Mouse (Mus musculus) intestine, embryonic 14.5 days (tissue): ENCODE data around the gene Gse1. TPM values are rescaled to one million over a fixed set of nuclear protein-coding genes. Genes with fewer than 3 reads are reported as not detected.

Experiments
- ATAC-seq: fragments of 200-750 bp; cut with Nextera tagmentation; replicated peaks from 2 replicates; pipeline ENCODE4 v1.8.0; 2017; ENCODE audit warnings: low read depth, moderate number of reproducible peaks, moderate TSS enrichment, moderate library complexity; ENCODE audit not compliant: low FRiP score, low TSS enrichment
- DNase-seq: peaks from one replicate; pipeline ENCODE4 v3.0.0-alpha.2; 2018; ENCODE audit warnings: low spot score
- H3K27ac ChIP-seq: fragments of 300-500 bp; sonication (generic); 2 replicates; pipeline ENCODE4 v1.5.1; 2014; ENCODE audit warnings: low read depth, mild to moderate bottlenecking, control low read depth
- H3K27me3 ChIP-seq: fragments of 300-500 bp; sonication (generic); replicated peaks from 2 replicates; pipeline ENCODE4 v1.6.1; 2014; ENCODE audit warnings: low read length, control low read depth; ENCODE audit not compliant: control insufficient read depth, insufficient read depth
- H3K36me3 ChIP-seq: fragments of 300-500 bp; sonication (generic); 2 replicates; pipeline ENCODE4 v1.6.1; 2014; ENCODE audit warnings: low read length, control low read depth; ENCODE audit not compliant: control insufficient read depth, insufficient read depth
- H3K4me1 ChIP-seq: fragments of 300-500 bp; sonication (generic); replicated peaks from 2 replicates; pipeline ENCODE4 v1.6.1; 2014; ENCODE audit warnings: low read length, control low read depth, mixed read lengths; ENCODE audit not compliant: control insufficient read depth, insufficient read depth
- H3K4me2 ChIP-seq: fragments of 300-500 bp; sonication (generic); 2 replicates; pipeline ENCODE4 v1.6.1; 2014; ENCODE audit warnings: low read length
- H3K4me3 ChIP-seq: fragments of 300-500 bp; sonication (generic); 2 replicates; pipeline ENCODE4 v1.5.1; 2014; ENCODE audit warnings: low read depth, low read length, control low read depth, mixed read lengths
- H3K9ac ChIP-seq: fragments of 300-500 bp; sonication (generic); 2 replicates; pipeline ENCODE4 v1.6.1; 2014; ENCODE audit warnings: mild to moderate bottlenecking, low read length
- H3K9me3 ChIP-seq: fragments of 300-500 bp; sonication (generic); 2 replicates; pipeline ENCODE4 v1.6.1; 2016; ENCODE audit warnings: low read length, control low read depth; ENCODE audit not compliant: control insufficient read depth
- WGBS: fragments of 180-500 bp; shearing (Covaris S2); extraction: QIAGEN DNeasy Blood & Tissue Kit; methylation state at CpG from one replicate; pipeline ENCODE4 v1.1.7; 2014; 5-methylcytosine and 5-hydroxymethylcytosine counted together
- polyA plus RNA-seq: library from polyadenylated mRNA; unstranded; fragments of >200 nt; fragmentation: Nextera tagmentation; extraction: Ambion mirVana; gene quantifications from 2 replicates; pipeline ENCODE4 v1.2.1, GENCODE M21; 2014

The Gse1 gene
- polyA plus RNA-seq, 1 experiment from 2014 or later = 13.3 TPM

DNA sequence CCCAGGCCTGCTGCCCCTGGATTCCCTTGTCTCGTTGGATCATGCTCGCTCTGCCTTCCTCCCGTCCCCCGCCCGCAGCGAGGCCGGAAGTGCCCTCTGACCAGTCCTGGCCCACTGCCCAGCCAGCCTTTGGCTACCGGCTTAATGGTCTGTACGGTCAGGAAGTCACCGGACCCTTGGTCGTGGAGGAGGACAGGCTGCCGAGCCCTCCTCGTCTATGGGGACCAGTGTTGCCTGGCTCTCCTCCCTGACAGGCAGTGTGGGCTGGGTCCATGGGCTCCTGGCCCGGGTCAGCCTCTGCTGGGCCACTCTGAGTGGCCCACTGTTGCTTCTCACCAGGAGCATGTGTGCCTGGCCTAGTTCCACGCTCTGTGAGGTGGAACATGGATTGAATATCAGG lies 266.6 kb downstream of the Gse1 start:
- no peaks in the 10 kb centered on the region for H3K36me3 ChIP-seq
- no peaks in the 10 kb centered on the region for H3K9me3 ChIP-seq
- peak overlapping the region; percentile 3; the same call in 1 of the 2 replicates for H3K4me2 ChIP-seq
- 0 out of 2 replicates have a peak, but pooled peaks cover 3% of the 10 kb centered on the region for H3K27me3 ChIP-seq
- ATAC-seq (no peak), DNase-seq (peak; percentile 57)
- 39% methylated on average over 15 of the region's 15 CpGs for WGBS
- no peak overlapping the region for H3K9ac ChIP-seq
- H3K4me1 ChIP-seq = peaks cover 80% of the 10 kb centered on the region
- H3K27ac ChIP-seq = peak overlapping the region; percentile 62; the same call in 1 of the 2 replicates
- H3K4me3 ChIP-seq = no peak overlapping the region

DNA sequence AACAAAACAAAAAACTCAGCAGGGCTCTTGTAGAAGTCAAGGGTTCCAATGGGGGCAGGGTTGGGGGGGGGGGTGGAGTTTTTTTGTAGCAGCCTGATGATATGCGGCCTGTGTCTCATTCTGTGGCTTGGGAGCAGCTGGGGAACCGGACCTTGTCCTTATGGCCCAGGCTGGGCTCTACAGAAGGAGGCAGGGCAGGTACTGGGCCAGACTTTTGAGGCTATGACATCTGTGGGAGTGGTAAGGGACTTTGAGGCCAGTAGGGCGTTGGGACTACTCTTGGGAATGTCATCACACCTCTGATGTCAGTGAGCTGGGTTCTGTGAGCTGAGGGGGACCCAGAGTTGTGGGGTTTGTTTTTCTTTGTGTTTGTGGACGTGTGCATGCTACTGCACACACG lies 267.2 kb downstream of the Gse1 start:
- ATAC-seq (no peak), DNase-seq (no peak)
- no peaks in the 10 kb centered on the region for H3K9me3 ChIP-seq
- 0 out of 2 replicates have a peak, but pooled peaks cover 3% of the 10 kb centered on the region for H3K27me3 ChIP-seq
- no peak overlapping the region for H3K9ac ChIP-seq
- H3K4me3 ChIP-seq = no peak overlapping the region
- no peak overlapping the region; the same call in 1 of the 2 replicates for H3K27ac ChIP-seq
- 72% methylated on average over 5 of the region's 5 CpGs for WGBS
- H3K4me1 ChIP-seq = peaks cover 76% of the 10 kb centered on the region
- H3K36me3 ChIP-seq = no peaks in the 10 kb centered on the region
- H3K4me2 ChIP-seq = no peak overlapping the region

GRCm38 (mm10) chr8:120496478-120496877 lies 268.2 kb downstream of the Gse1 start:
- no peak for DNase-seq
- H3K9me3 ChIP-seq = no peaks in the 10 kb centered on the region
- H3K4me2 ChIP-seq = no peak overlapping the region
- ATAC-seq = no peak
- H3K27ac ChIP-seq = no peak overlapping the region
- no peaks in the 10 kb centered on the region for H3K27me3 ChIP-seq
- H3K4me1 ChIP-seq = peaks cover 69% of the 10 kb centered on the region
- H3K4me3 ChIP-seq = no peak overlapping the region
- 96% methylated on average over 15 of the region's 15 CpGs for WGBS
- H3K36me3 ChIP-seq = no peaks in the 10 kb centered on the region
- no peak overlapping the region for H3K9ac ChIP-seq

GRCm38 (mm10) chr8:120497503-120497946 lies 269.3 kb downstream of the Gse1 start:
- Histone ChIP-seq H3K4me3 (no peak overlapping the region), H3K9ac (no peak overlapping the region), H3K36me3 (no peaks in the 10 kb centered on the region), H3K27me3 (no peaks in the 10 kb centered on the region), H3K4me2 (no peak overlapping the region), H3K4me1 (peaks cover 62% of the 10 kb centered on the region), H3K9me3 (no peaks in the 10 kb centered on the region), H3K27ac (no peak overlapping the region)
- DNase-seq = peak; percentile 53
- ATAC-seq = no peak
- WGBS = 27% methylated on average over 11 of the region's 11 CpGs

DNA sequence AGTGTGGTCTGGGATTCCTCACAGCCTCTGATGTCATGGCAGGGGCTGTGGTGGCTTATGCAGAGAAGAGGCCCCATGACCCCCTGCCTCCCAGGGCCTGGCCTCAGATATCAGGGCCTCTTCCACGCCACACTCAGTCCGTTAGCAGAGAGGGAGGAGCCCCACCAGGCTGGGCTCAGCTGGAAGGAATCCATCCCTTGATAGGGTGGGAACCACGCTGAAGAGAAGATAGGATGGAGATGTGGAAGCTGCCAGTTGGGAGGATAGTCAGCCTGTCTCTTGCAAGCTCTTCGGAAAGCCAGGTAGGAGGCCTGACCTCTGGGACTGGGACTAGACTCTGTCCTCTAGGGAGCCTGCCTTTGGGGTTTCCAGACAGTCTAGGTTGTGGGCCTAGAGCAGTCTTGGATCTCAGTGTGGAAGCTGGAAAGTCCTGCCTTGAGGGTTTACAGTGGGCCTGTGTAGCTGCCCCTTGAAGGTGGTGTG lies 270.1 kb downstream of the Gse1 start:
- 21% methylated on average over 4 of the region's 4 CpGs for WGBS
- no peak overlapping the region for H3K4me3 ChIP-seq
- peak overlapping the region; percentile 23 for H3K4me2 ChIP-seq
- H3K9me3 ChIP-seq = no peaks in the 10 kb centered on the region
- peak; percentile 14; the same call in 1 of the 2 replicates for ATAC-seq
- no peak overlapping the region for H3K9ac ChIP-seq
- DNase-seq = peak; percentile 62
- H3K27ac ChIP-seq = peak overlapping the region; percentile 59
- no peaks in the 10 kb centered on the region for H3K27me3 ChIP-seq
- H3K36me3 ChIP-seq = no peaks in the 10 kb centered on the region
- H3K4me1 ChIP-seq = peaks cover 57% of the 10 kb centered on the region

GRCm38 (mm10) chr8:120498926-120499605 lies 270.8 kb downstream of the Gse1 start:
- H3K27ac ChIP-seq = peak overlapping the region; percentile 59
- H3K4me1 ChIP-seq = peaks cover 56% of the 10 kb centered on the region
- H3K9me3 ChIP-seq = no peaks in the 10 kb centered on the region
- WGBS = 20% methylated on average over 9 of the region's 9 CpGs
- peak overlapping the region; percentile 23 for H3K4me2 ChIP-seq
- no peak overlapping the region for H3K9ac ChIP-seq
- no peak overlapping the region for H3K4me3 ChIP-seq
- H3K27me3 ChIP-seq = no peaks in the 10 kb centered on the region
- ATAC-seq (peak; percentile 75), DNase-seq (peak; percentile 67)
- H3K36me3 ChIP-seq = no peaks in the 10 kb centered on the region

- Histone ChIP-seq H3K4me2 (no peak overlapping the region), H3K4me3 (no peak overlapping the region), H3K9me3 (no peaks in the 10 kb centered on the region), H3K9ac (no peak overlapping the region), H3K27ac (no peak overlapping the region), H3K4me1 (peaks cover 60% of the 10 kb centered on the region), H3K36me3 (no peaks in the 10 kb centered on the region), H3K27me3 (no peaks in the 10 kb centered on the region)
- 74% methylated on average over 8 of the region's 8 CpGs for WGBS
- no peak for DNase-seq
- ATAC-seq = no peak
Observed at GRCm38 (mm10) chr8:120500701-120501261, 272.5 kb downstream of the Gse1 start.

- Histone ChIP-seq H3K27ac (no peak overlapping the region), H3K27me3 (no peaks in the 10 kb centered on the region), H3K4me2 (no peak overlapping the region), H3K9me3 (no peaks in the 10 kb centered on the region), H3K36me3 (no peaks in the 10 kb centered on the region), H3K4me3 (no peak overlapping the region), H3K4me1 (peaks cover 66% of the 10 kb centered on the region), H3K9ac (no peak overlapping the region)
- no peak for DNase-seq
- 80% methylated on average over 5 of the region's 5 CpGs for WGBS
- no peak for ATAC-seq
Observed at GRCm38 (mm10) chr8:120501426-120501825, 273.2 kb downstream of the Gse1 start.
